ENCODE assay signal across 9 mouse cellular contexts in genomic region chr15:79041585-79041984, GRCm38 (mm10). TPM values are rescaled to one million over a fixed set of nuclear protein-coding genes. Genes with fewer than 3 reads are reported as not detected.
A peak's percentile ranks its signal among the peaks of the same experiment; 100 is the strongest.
DNase-seq lines count a peak whose midpoint lies in the region; ATAC-seq lines count a peak whose summit lies in the region.
"Had no signal": no experiment of that assay in that cellular context is flagged by ENCODE, and none has a peak within 500 bp of the region (broad histone marks: within the 10 kb centered on the region; RNA-seq: fewer than 3 reads in every experiment).

Gene Galr3 (plus strand): TSS chr15:79041885.

- H3K27ac ChIP-seq in kidney, embryonic 16.5 days (ENCODE audit: low read length), result no peak within 1 kb of the TSS
- H3K27ac ChIP-seq in embryonic facial prominence, embryonic 10.5 days (replicated peaks), result peak within 1 kb of the TSS; percentile 70; the same call in 1 of the 2 replicates
- H3K27ac ChIP-seq in hindbrain, embryonic 15.5 days (replicated peaks), result peak within 1 kb of the TSS; percentile 43
- H3K27ac ChIP-seq in midbrain, embryonic 15.5 days, result peak within 1 kb of the TSS; percentile 49

- H3K4me2 ChIP-seq in kidney, embryonic 16.5 days (replicated peaks; ENCODE audit: low read depth, low read length), result peak within 1 kb of the TSS; percentile 98
- H3K4me2 ChIP-seq in hindbrain, embryonic 15.5 days, result peak within 1 kb of the TSS; percentile 74
- peak within 1 kb of the TSS; percentile 90 for H3K4me2 ChIP-seq in midbrain, embryonic 15.5 days

- H3K36me3 ChIP-seq in kidney, embryonic 16.5 days (ENCODE audit: insufficient read depth, low read length), result peaks cover 5% of the 10 kb centered on the region; the same call in 1 of the 2 replicates
- H3K36me3 ChIP-seq in embryonic facial prominence, embryonic 10.5 days (replicated peaks), result peaks cover 10% of the 10 kb centered on the region
- H3K36me3 ChIP-seq in hindbrain, embryonic 15.5 days, result no peaks in the 10 kb centered on the region
- no peaks in the 10 kb centered on the region for H3K36me3 ChIP-seq in midbrain, embryonic 15.5 days (replicated peaks)

- H3K4me1 ChIP-seq in kidney, embryonic 16.5 days (ENCODE audit: insufficient read depth, low read length), result peaks cover 24% of the 10 kb centered on the region
- peaks cover 57% of the 10 kb centered on the region for H3K4me1 ChIP-seq in embryonic facial prominence, embryonic 10.5 days
- peaks cover 38% of the 10 kb centered on the region for H3K4me1 ChIP-seq in hindbrain, embryonic 15.5 days (replicated peaks)
- peaks cover 33% of the 10 kb centered on the region for H3K4me1 ChIP-seq in midbrain, embryonic 15.5 days

- H3K9me3 ChIP-seq in kidney, embryonic 16.5 days (ENCODE audit: low read length), result no peaks in the 10 kb centered on the region
- no peaks in the 10 kb centered on the region for H3K9me3 ChIP-seq in embryonic facial prominence, embryonic 10.5 days
- H3K9me3 ChIP-seq in hindbrain, embryonic 15.5 days, result no peaks in the 10 kb centered on the region
- no peaks in the 10 kb centered on the region for H3K9me3 ChIP-seq in midbrain, embryonic 15.5 days

- peak within 1 kb of the TSS; percentile 67 for H3K9ac ChIP-seq in kidney, embryonic 16.5 days (replicated peaks; ENCODE audit: low read length)
- H3K9ac ChIP-seq in hindbrain, embryonic 15.5 days, result peak within 1 kb of the TSS; percentile 48
- peak within 1 kb of the TSS; percentile 59 for H3K9ac ChIP-seq in midbrain, embryonic 15.5 days

- no peak for ATAC-seq in kidney, embryonic 16.5 days (ENCODE audit: low FRiP score, low TSS enrichment)
- ATAC-seq in hindbrain, embryonic 15.5 days (ENCODE audit: low FRiP score, low read depth), result no peak
- no peak for ATAC-seq in midbrain, embryonic 15.5 days (replicated peaks)

- DNase-seq in kidney, postnatal 36 days, result no peak
- no peak for DNase-seq in embryonic facial prominence, embryonic 10.5 days (ENCODE audit: low spot score)
- no peak for DNase-seq in yolk sac, embryonic 10.5 days (ENCODE audit: low spot score)
- DNase-seq in gastrocnemius, postnatal 36 days, result no peak
- DNase-seq in Muller cell, postnatal 12 days (ENCODE audit: inconsistent ontology term), result no peak

- peaks cover 27% of the 10 kb centered on the region for H3K27me3 ChIP-seq in kidney, embryonic 16.5 days (ENCODE audit: insufficient read depth, low read length)
- peaks cover 66% of the 10 kb centered on the region for H3K27me3 ChIP-seq in embryonic facial prominence, embryonic 10.5 days (replicated peaks; ENCODE audit: low read depth, poor library complexity, severe bottlenecking)
- H3K27me3 ChIP-seq in hindbrain, embryonic 15.5 days, result peaks cover 33% of the 10 kb centered on the region
- H3K27me3 ChIP-seq in midbrain, embryonic 15.5 days (replicated peaks), result peaks cover 49% of the 10 kb centered on the region

- WGBS in kidney, embryonic 16.5 days, result 67% methylated on average over 6 of the region's 6 CpGs
- 79% methylated on average over 6 of the region's 6 CpGs for WGBS in embryonic facial prominence, embryonic 10.5 days
- WGBS in hindbrain, embryonic 15.5 days, result 79% methylated on average over 6 of the region's 6 CpGs
- WGBS in midbrain, embryonic 15.5 days, result 79% methylated on average over 6 of the region's 6 CpGs

- H3K4me3 ChIP-seq in kidney, embryonic 16.5 days (ENCODE audit: low read length), result peak within 1 kb of the TSS; percentile 57
- peak within 1 kb of the TSS; percentile 72 for H3K4me3 ChIP-seq in embryonic facial prominence, embryonic 10.5 days
- H3K4me3 ChIP-seq in hindbrain, embryonic 15.5 days, result peak within 1 kb of the TSS; percentile 51
- H3K4me3 ChIP-seq in midbrain, embryonic 15.5 days, result peak within 1 kb of the TSS; percentile 61

- intact Hi-C loops in gastrocnemius, postnatal 36 days (cut with DNase I), result no loop called here

RNA-seq across cellular contexts. Expression of gene Galr3, which starts in this region (rescaled TPM):
- not detected in 2 replicates for polyA plus RNA-seq in kidney, embryonic 16.5 days (2015; fragmentation: Nextera tagmentation; extraction: Ambion mirVana)
- polyA plus RNA-seq in embryonic facial prominence, embryonic 10.5 days (2016; fragmentation: Nextera tagmentation; extraction: Ambion mirVana), result not detected in 2 replicates
- 0.13 and 0.38 TPM in 2 replicates for polyA plus RNA-seq in hindbrain, embryonic 15.5 days (2015; fragmentation: Nextera tagmentation; extraction: Ambion mirVana)
- not detected in 2 replicates for polyA plus RNA-seq in midbrain, embryonic 15.5 days (2015; fragmentation: Nextera tagmentation; extraction: Ambion mirVana)
- not detected for total RNA-seq in gastrocnemius, postnatal 36 days (2021)
- total RNA-seq: gastrocnemius, adult 18-20 months had no signal
